Mouse (Mus musculus) neutrophil, adult 5-6 weeks (primary cell): ENCODE measurements around the gene Atp6v1c2. TPM values are rescaled to one million over a fixed set of nuclear protein-coding genes. Genes with fewer than 3 reads are reported as not detected.

Experiments
- total RNA-seq: library from RNA; stranded (forward); fragments of 200-1000 nt; gene quantifications from 2 replicates; pipeline ENCODE4 v1.2.3, GENCODE M21; 2017

The Atp6v1c2 gene
- total RNA-seq, 1 experiment from 2014 or later = not detected

Other genes starting within 250 kb of the Atp6v1c2 start
- not detected in 2 replicates for gene Kcnf1, start 152.5 kb downstream of the Atp6v1c2 start, total RNA-seq
- 104 and 112 TPM in 2 replicates for gene Pdia6, start 62.8 kb downstream of the Atp6v1c2 start, total RNA-seq
- gene Nol10, start 19.1 kb upstream of the Atp6v1c2 start, total RNA-seq = 7.4 and 8.2 TPM in 2 replicates
- gene Odc1, start 215.4 kb upstream of the Atp6v1c2 start, total RNA-seq = 107 and 142 TPM in 2 replicates